Mouse (Mus musculus) kidney, postnatal 14 days (tissue): ENCODE results near the gene Mob3a.

Experiments used
- DNase-seq: peaks from one replicate; pipeline ENCODE4 v3.0.0; 2022; ENCODE audit warnings: mixed read lengths

Mob3a gene

GRCm38 (mm10) chr10:80701721-80702535 is at the start of gene Mob3a, which contains the start of gene Izumo4:
Gene Mob3a, minus strand, starts transcription at chr10:80701977.
Gene Izumo4, plus strand, starts transcription at chr10:80702184.
- DNase-seq: peak; percentile 99

GRCm38 (mm10) chr10:80751188-80751832 is 49.5 kb upstream of the Mob3a start:
- DNase-seq: peak; percentile 70

GRCm38 (mm10) chr10:80748609-80749008 is 46.8 kb upstream of the Mob3a start:
- peak; percentile 80 for DNase-seq

GRCm38 (mm10) chr10:80747410-80747809 is 45.6 kb upstream of the Mob3a start:
- DNase-seq: peak; percentile 82

- peak; percentile 74 for DNase-seq
Measured at GRCm38 (mm10) chr10:80744262-80744661, 42.5 kb upstream of the Mob3a start.

- peak; percentile 99 for DNase-seq
Measured at GRCm38 (mm10) chr10:80742180-80742978, 40.6 kb upstream of the Mob3a start, which contains the start of gene Ap3d1. Gene Ap3d1, minus strand, starts transcription at chr10:80742264.

GRCm38 (mm10) chr10:80741634-80742179 is 39.9 kb upstream of the Mob3a start:
- no peak for DNase-seq

GRCm38 (mm10) chr10:80741146-80741545 is 39.4 kb upstream of the Mob3a start:
- peak; percentile 50 for DNase-seq

GRCm38 (mm10) chr10:80738657-80739056 is 36.9 kb upstream of the Mob3a start:
- no peak for DNase-seq

- no peak for DNase-seq
Measured at GRCm38 (mm10) chr10:80736731-80737130, 35.0 kb upstream of the Mob3a start.

- no peak for DNase-seq
Measured at GRCm38 (mm10) chr10:80732611-80733101, 30.9 kb upstream of the Mob3a start.

GRCm38 (mm10) chr10:80727369-80728127 is 25.8 kb upstream of the Mob3a start:
- DNase-seq: no peak

GRCm38 (mm10) chr10:80717281-80717680 is 15.5 kb upstream of the Mob3a start:
- no peak for DNase-seq

GRCm38 (mm10) chr10:80710834-80711233 is 9.1 kb upstream of the Mob3a start:
- no peak for DNase-seq

GRCm38 (mm10) chr10:80705479-80705878 is 3.7 kb upstream of the Mob3a start:
- no peak for DNase-seq

GRCm38 (mm10) chr10:80705033-80705432 is 3.3 kb upstream of the Mob3a start:
- no peak for DNase-seq

GRCm38 (mm10) chr10:80704418-80704817 is 2.6 kb upstream of the Mob3a start:
- DNase-seq: no peak

GRCm38 (mm10) chr10:80703643-80704042 is 1.9 kb upstream of the Mob3a start:
- DNase-seq: no peak

GRCm38 (mm10) chr10:80702536-80703390 is 986 bp upstream of the Mob3a start:
- DNase-seq: peak; percentile 98

- DNase-seq: no peak
Measured at GRCm38 (mm10) chr10:80700732-80701131, 1.0 kb downstream of the Mob3a start.

GRCm38 (mm10) chr10:80700038-80700504 is 1.7 kb downstream of the Mob3a start:
- DNase-seq: no peak
